Mouse (Mus musculus): ENCODE data around the gene Dcst2. TPM values are rescaled to one million over a fixed set of nuclear protein-coding genes. Genes with fewer than 3 reads are reported as not detected.

The Dcst2 gene
- polyA plus RNA-seq, 1 experiment from 2014 or later = 0.07 TPM

- ATAC-seq (replicated peaks; ENCODE audit: insufficient number of reproducible peaks, low FRiP score, low TSS enrichment) = no peak
- peaks cover 14% of the 10 kb centered on the region for H3K27me3 ChIP-seq (ENCODE audit: control insufficient read depth, insufficient read depth, low read length)
- peak overlapping the region; percentile 68 for H3K4me3 ChIP-seq (ENCODE audit: low read depth, low read length)
- no peak overlapping the region for H3K27ac ChIP-seq (ENCODE audit: low read depth, low read length)
- no peaks in the 10 kb centered on the region; the same call in 1 of the 2 replicates for H3K36me3 ChIP-seq (ENCODE audit: control insufficient read depth, insufficient read depth, low read length)
- H3K9ac ChIP-seq (ENCODE audit: low read depth, low read length) = peak overlapping the region; percentile 68
- no peaks in the 10 kb centered on the region for H3K9me3 ChIP-seq (replicated peaks; ENCODE audit: control insufficient read depth, low read length)
- peaks cover 9% of the 10 kb centered on the region for H3K4me1 ChIP-seq (ENCODE audit: control insufficient read depth, insufficient read depth, low read length)
- WGBS (ENCODE audit: insufficient replicate concordance) = 1% methylated on average over 38 of the region's 38 CpGs
- H3K4me2 ChIP-seq = peak overlapping the region; percentile 99
Measured at GRCm38 (mm10) chr3:89348911-89349868, 12.6 kb upstream of the Dcst2 start.

- WGBS (ENCODE audit: insufficient replicate concordance) = 1% methylated on average over 59 of the region's 59 CpGs
- Histone ChIP-seq H3K4me2 (peak within 1 kb of the TSS; percentile 99), H3K9ac (ENCODE audit: low read depth, low read length) (peak within 1 kb of the TSS; percentile 68), H3K27ac (ENCODE audit: low read depth, low read length) (no peak within 1 kb of the TSS), H3K4me1 (ENCODE audit: control insufficient read depth, insufficient read depth, low read length) (peaks cover 10% of the 10 kb centered on the region), H3K9me3 (replicated peaks; ENCODE audit: control insufficient read depth, low read length) (no peaks in the 10 kb centered on the region), H3K36me3 (ENCODE audit: control insufficient read depth, insufficient read depth, low read length) (no peaks in the 10 kb centered on the region; the same call in 1 of the 2 replicates), H3K27me3 (ENCODE audit: control insufficient read depth, insufficient read depth, low read length) (peaks cover 14% of the 10 kb centered on the region), H3K4me3 (ENCODE audit: low read depth, low read length) (peak within 1 kb of the TSS; percentile 68)
- ATAC-seq (replicated peaks; ENCODE audit: insufficient number of reproducible peaks, low FRiP score, low TSS enrichment) = peak; percentile 85
Measured at GRCm38 (mm10) chr3:89349869-89350501, 11.8 kb upstream of the Dcst2 start, which contains the start of gene Adam15. Adam15 (minus strand) TSS chr3:89349996.

GRCm38 (mm10) chr3:89351271-89351670 is 10.5 kb upstream of the Dcst2 start:
- WGBS (ENCODE audit: insufficient replicate concordance) = 58% methylated on average over 5 of the region's 5 CpGs
- peaks cover 14% of the 10 kb centered on the region for H3K27me3 ChIP-seq (ENCODE audit: control insufficient read depth, insufficient read depth, low read length)

GRCm38 (mm10) chr3:89354816-89355511 is 6.8 kb upstream of the Dcst2 start:
- Histone ChIP-seq H3K27me3 (ENCODE audit: control insufficient read depth, insufficient read depth, low read length) (peaks cover 6% of the 10 kb centered on the region), H3K27ac (ENCODE audit: low read depth, low read length) (no peak overlapping the region), H3K9ac (ENCODE audit: low read depth, low read length) (no peak overlapping the region), H3K36me3 (ENCODE audit: control insufficient read depth, insufficient read depth, low read length) (no peaks in the 10 kb centered on the region), H3K4me3 (ENCODE audit: low read depth, low read length) (no peak overlapping the region), H3K4me1 (ENCODE audit: control insufficient read depth, insufficient read depth, low read length) (peaks cover 8% of the 10 kb centered on the region), H3K4me2 (no peak overlapping the region), H3K9me3 (replicated peaks; ENCODE audit: control insufficient read depth, low read length) (no peaks in the 10 kb centered on the region)
- WGBS (ENCODE audit: insufficient replicate concordance) = 20% methylated on average over 5 of the region's 5 CpGs
- ATAC-seq (replicated peaks; ENCODE audit: insufficient number of reproducible peaks, low FRiP score, low TSS enrichment) = peak; percentile 46

More at GRCm38 (mm10) chr3:89351271-89351670, 10.5 kb upstream of the Dcst2 start:
- H3K4me1 ChIP-seq (ENCODE audit: control insufficient read depth, insufficient read depth, low read length) = peaks cover 12% of the 10 kb centered on the region
- no peak overlapping the region for H3K9ac ChIP-seq (ENCODE audit: low read depth, low read length)
- no peak overlapping the region for H3K4me3 ChIP-seq (ENCODE audit: low read depth, low read length)
- no peaks in the 10 kb centered on the region for H3K36me3 ChIP-seq (ENCODE audit: control insufficient read depth, insufficient read depth, low read length)
- ATAC-seq (replicated peaks; ENCODE audit: insufficient number of reproducible peaks, low FRiP score, low TSS enrichment) = no peak
- no peak overlapping the region for H3K27ac ChIP-seq (ENCODE audit: low read depth, low read length)
- H3K9me3 ChIP-seq (replicated peaks; ENCODE audit: control insufficient read depth, low read length) = no peaks in the 10 kb centered on the region
- no peak overlapping the region for H3K4me2 ChIP-seq

GRCm38 (mm10) chr3:89355512-89355902 is 6.3 kb upstream of the Dcst2 start:
- H3K4me2 ChIP-seq = no peak overlapping the region
- H3K9me3 ChIP-seq (replicated peaks; ENCODE audit: control insufficient read depth, low read length) = no peaks in the 10 kb centered on the region
- WGBS (ENCODE audit: insufficient replicate concordance) = 74% methylated on average over 6 of the region's 6 CpGs
- peaks cover 6% of the 10 kb centered on the region for H3K27me3 ChIP-seq (ENCODE audit: control insufficient read depth, insufficient read depth, low read length)
- ATAC-seq (replicated peaks; ENCODE audit: insufficient number of reproducible peaks, low FRiP score, low TSS enrichment) = no peak
- H3K27ac ChIP-seq (ENCODE audit: low read depth, low read length) = no peak overlapping the region
- no peaks in the 10 kb centered on the region for H3K36me3 ChIP-seq (ENCODE audit: control insufficient read depth, insufficient read depth, low read length)
- no peak overlapping the region for H3K9ac ChIP-seq (ENCODE audit: low read depth, low read length)
- H3K4me3 ChIP-seq (ENCODE audit: low read depth, low read length) = no peak overlapping the region
- H3K4me1 ChIP-seq (ENCODE audit: control insufficient read depth, insufficient read depth, low read length) = peaks cover 3% of the 10 kb centered on the region; the same call in 1 of the 2 replicates

- ATAC-seq (replicated peaks; ENCODE audit: insufficient number of reproducible peaks, low FRiP score, low TSS enrichment) = no peak
- peaks cover 3% of the 10 kb centered on the region; the same call in 1 of the 2 replicates for H3K4me1 ChIP-seq (ENCODE audit: control insufficient read depth, insufficient read depth, low read length)
- no peaks in the 10 kb centered on the region for H3K9me3 ChIP-seq (replicated peaks; ENCODE audit: control insufficient read depth, low read length)
- no peaks in the 10 kb centered on the region for H3K36me3 ChIP-seq (ENCODE audit: control insufficient read depth, insufficient read depth, low read length)
- H3K4me3 ChIP-seq (ENCODE audit: low read depth, low read length) = no peak overlapping the region
- H3K27ac ChIP-seq (ENCODE audit: low read depth, low read length) = no peak overlapping the region
- WGBS (ENCODE audit: insufficient replicate concordance) = 62% methylated on average over 9 of the region's 9 CpGs
- H3K9ac ChIP-seq (ENCODE audit: low read depth, low read length) = no peak overlapping the region
- H3K4me2 ChIP-seq = no peak overlapping the region
- H3K27me3 ChIP-seq (ENCODE audit: control insufficient read depth, insufficient read depth, low read length) = peaks cover 6% of the 10 kb centered on the region
Measured at GRCm38 (mm10) chr3:89356029-89356428, 5.7 kb upstream of the Dcst2 start.

GRCm38 (mm10) chr3:89359630-89360029 is 2.1 kb upstream of the Dcst2 start:
- 71% methylated on average over 6 of the region's 6 CpGs for WGBS (ENCODE audit: insufficient replicate concordance)
- no peak overlapping the region for H3K9ac ChIP-seq (ENCODE audit: low read depth, low read length)
- ATAC-seq (replicated peaks; ENCODE audit: insufficient number of reproducible peaks, low FRiP score, low TSS enrichment) = no peak

GRCm38 (mm10) chr3:89360237-89360636 is 1.5 kb upstream of the Dcst2 start:
- Histone ChIP-seq H3K4me3 (ENCODE audit: low read depth, low read length) (no peak overlapping the region), H3K36me3 (ENCODE audit: control insufficient read depth, insufficient read depth, low read length) (no peaks in the 10 kb centered on the region), H3K9me3 (replicated peaks; ENCODE audit: control insufficient read depth, low read length) (no peaks in the 10 kb centered on the region), H3K27ac (ENCODE audit: low read depth, low read length) (no peak overlapping the region), H3K9ac (ENCODE audit: low read depth, low read length) (no peak overlapping the region), H3K4me2 (no peak overlapping the region), H3K27me3 (ENCODE audit: control insufficient read depth, insufficient read depth, low read length) (no peaks in the 10 kb centered on the region; the same call in 1 of the 2 replicates), H3K4me1 (ENCODE audit: control insufficient read depth, insufficient read depth, low read length) (no peaks in the 10 kb centered on the region; the same call in 1 of the 2 replicates)
- WGBS (ENCODE audit: insufficient replicate concordance) = 65% methylated on average over 3 of the region's 3 CpGs
- no peak for ATAC-seq (replicated peaks; ENCODE audit: insufficient number of reproducible peaks, low FRiP score, low TSS enrichment)

More at GRCm38 (mm10) chr3:89359630-89360029, 2.1 kb upstream of the Dcst2 start:
- Histone ChIP-seq H3K4me3 (ENCODE audit: low read depth, low read length) (no peak overlapping the region), H3K27me3 (ENCODE audit: control insufficient read depth, insufficient read depth, low read length) (no peaks in the 10 kb centered on the region), H3K36me3 (ENCODE audit: control insufficient read depth, insufficient read depth, low read length) (no peaks in the 10 kb centered on the region), H3K4me2 (no peak overlapping the region), H3K9me3 (replicated peaks; ENCODE audit: control insufficient read depth, low read length) (no peaks in the 10 kb centered on the region), H3K4me1 (ENCODE audit: control insufficient read depth, insufficient read depth, low read length) (peaks cover 3% of the 10 kb centered on the region; the same call in 1 of the 2 replicates), H3K27ac (ENCODE audit: low read depth, low read length) (no peak overlapping the region)
